Mouse (Mus musculus) heart, adult 18-20 months (tissue): ENCODE measurements around the gene Ankrd33. TPM values are rescaled to one million over a fixed set of nuclear protein-coding genes. Genes with fewer than 3 reads are reported as not detected.

ENCODE experiments used
- DNase-seq, 2 experiments: peaks; one replicate each; pipeline ENCODE4 v3.0.0; 2021 to 2022; ENCODE audit warnings: mixed read lengths in 1 of 2
- total RNA-seq, 2 experiments: library from RNA; stranded (reverse); gene quantifications; 2 replicates each; pipeline ENCODE4 v1.2.3; 2021

The Ankrd33 gene
- total RNA-seq, 2 experiments from 2014 or later, result not detected

GRCm38 (mm10) chr15:101147115-101147909 lies 31.8 kb downstream of the Ankrd33 start:
- no peak for DNase-seq

DNA sequence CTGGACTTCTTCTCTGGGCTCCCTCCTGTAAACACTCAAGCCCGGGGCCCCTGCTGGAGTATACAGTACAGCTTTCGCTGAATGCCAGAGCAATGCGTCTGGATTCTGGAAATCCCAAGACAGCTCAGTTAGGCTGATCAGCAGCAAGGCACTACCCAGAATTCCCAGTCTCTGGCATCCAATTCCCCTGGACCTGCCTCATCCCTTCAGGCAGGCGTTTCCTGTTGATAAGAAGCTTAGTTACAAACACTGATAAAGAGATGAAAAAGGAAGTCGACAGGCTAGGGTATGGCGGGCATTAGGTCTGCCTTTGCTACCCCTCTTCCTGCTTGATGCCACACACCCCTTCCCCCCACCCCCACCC lies 32.3 kb downstream of the Ankrd33 start:
- peak; percentile 63 to 73 for DNase-seq

DNA sequence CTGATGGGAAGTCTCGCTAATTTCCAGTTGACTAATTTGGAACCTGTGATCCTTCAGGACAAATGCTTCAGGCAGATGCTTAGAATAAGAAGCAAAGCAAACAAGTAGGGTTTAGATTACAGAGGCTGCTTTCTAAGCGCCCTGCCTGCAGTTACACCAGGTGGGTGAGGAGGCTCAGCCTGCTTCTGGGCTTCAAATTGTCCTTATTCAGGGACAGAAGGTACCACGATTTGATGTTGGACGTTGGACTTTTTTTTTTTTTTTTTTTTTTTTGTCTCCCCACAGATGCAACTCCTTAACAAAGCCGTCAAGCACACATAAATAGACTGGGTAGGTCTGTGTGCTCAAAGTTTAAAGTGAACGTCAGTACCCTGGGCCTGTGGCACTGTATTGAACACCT lies 33.0 kb downstream of the Ankrd33 start:
- DNase-seq, result no peak

- no peak for DNase-seq
These were observed 36.1 kb downstream of the Ankrd33 start for GRCm38 (mm10) chr15:101151409-101152261.

GRCm38 (mm10) chr15:101154700-101155616 lies 39.4 kb downstream of the Ankrd33 start:
- no peak for DNase-seq

GRCm38 (mm10) chr15:101160128-101160527 lies 44.6 kb downstream of the Ankrd33 start:
- no peak for DNase-seq

GRCm38 (mm10) chr15:101160591-101160990 lies 45.0 kb downstream of the Ankrd33 start:
- no peak for DNase-seq

DNA sequence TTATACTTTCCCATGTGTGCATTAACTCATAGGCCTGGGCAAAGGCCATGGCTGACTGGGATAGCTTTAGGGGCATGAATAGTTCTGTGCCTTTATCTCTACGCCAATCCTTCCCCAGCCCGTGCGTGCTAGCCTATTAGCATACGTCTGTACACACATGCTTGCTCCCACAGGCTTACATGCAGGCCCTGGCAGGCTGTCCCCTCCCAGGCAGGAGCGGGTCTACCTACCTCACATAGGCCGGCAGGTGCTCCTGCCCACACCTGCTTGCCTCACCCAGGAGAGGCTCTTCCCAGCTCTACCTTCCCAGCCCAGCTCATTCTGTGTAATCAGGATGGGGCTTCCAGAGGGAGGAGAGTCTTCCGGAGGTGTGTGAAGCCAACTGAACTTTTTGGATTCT lies 46.0 kb downstream of the Ankrd33 start:
- no peak for DNase-seq

DNA sequence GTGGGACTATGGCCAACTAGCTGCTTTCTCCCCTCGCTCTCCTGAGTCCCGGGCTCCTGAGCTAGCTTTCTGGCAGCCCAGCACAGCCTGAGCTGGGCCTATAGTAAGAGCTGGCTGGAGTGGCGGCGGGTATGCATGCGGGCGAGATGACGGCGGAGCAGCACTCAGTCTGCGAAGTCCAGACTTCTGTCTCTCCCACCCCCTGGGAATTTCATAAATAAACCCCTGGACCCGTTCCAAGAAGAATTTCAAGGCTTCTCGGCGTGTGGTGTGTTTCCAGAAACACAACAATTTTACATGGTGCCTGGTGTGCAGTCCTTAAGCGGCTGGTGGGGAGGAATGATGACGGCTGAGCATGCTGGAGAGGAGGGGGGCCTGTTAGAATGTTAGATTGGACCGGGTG lies 47.5 kb downstream of the Ankrd33 start:
- no peak for DNase-seq

GRCm38 (mm10) chr15:101163854-101164253 lies 48.3 kb downstream of the Ankrd33 start:
- no peak for DNase-seq

GRCm38 (mm10) chr15:101164291-101164690 lies 48.7 kb downstream of the Ankrd33 start:
- no peak for DNase-seq

DNA sequence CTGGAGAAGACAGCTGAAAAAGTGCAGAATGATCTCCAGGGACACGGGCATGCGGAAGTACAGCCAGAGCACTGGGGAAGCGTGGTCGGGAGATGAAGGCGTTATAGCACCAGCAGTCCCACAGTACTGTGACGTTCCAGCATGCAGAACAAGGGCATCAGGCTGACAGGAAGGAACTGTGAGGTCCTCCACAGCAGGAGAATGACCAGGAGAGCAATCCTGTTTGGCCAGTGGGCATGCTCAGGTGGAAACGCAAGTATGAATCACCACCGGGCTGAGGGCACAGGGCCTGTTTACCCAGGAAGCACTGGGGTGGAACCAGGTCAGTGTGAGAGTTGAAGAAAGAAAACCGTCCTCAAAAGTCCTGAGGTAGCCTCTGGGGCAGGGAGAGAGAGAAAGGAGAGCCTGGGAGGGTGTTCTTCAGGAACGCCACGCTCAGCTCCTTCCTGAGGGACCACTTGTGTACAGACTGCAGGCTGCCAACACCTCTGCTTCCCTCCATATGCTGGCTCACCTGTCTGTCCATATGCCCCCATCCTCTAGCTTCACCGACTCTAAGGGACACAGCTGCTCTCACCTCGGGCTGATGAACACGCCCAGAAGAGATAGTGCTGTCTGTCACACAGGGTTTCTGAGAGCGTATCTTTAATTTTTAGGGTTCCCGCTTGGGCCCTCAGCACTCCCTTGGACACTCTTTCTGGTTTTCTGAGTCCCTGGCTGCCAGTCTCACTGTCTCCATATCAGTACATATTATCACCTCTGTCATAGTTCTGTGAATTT lies 50.3 kb downstream of the Ankrd33 start:
- DNase-seq, result no peak

- DNase-seq, result no peak
These were observed 52.0 kb downstream of the Ankrd33 start for GRCm38 (mm10) chr15:101167553-101167952.

Other genes with a start within 250 kb of the Ankrd33 start
- not detected for gene Scn8a, start 245.9 kb upstream of the Ankrd33 start, total RNA-seq
- not detected for gene Gm47841, start 68.4 kb upstream of the Ankrd33 start, total RNA-seq
- gene Fignl2, start 37.2 kb upstream of the Ankrd33 start, total RNA-seq, result 1 to 10 TPM; 1.1 to 1.2 TPM
- 10 to 100 TPM; 26.5 to 27.9 TPM for gene Acvrl1, start 12.8 kb downstream of the Ankrd33 start, total RNA-seq
- 10 to 100 TPM in 1 of 2 experiments, 1 to 10 TPM in 1; 9.8 to 10.3 TPM for gene Acvr1b, start 58.3 kb downstream of the Ankrd33 start, total RNA-seq
- 1 to 10 TPM; 8.7 to 9.7 TPM for gene Grasp, start 108.4 kb downstream of the Ankrd33 start, total RNA-seq
- 10 to 100 TPM in 1 of 2 experiments, 1 to 10 TPM in 1; 7.7 to 10.5 TPM for gene Nr4a1, start 138.5 kb downstream of the Ankrd33 start, total RNA-seq
- gene Atg101, start 168.5 kb downstream of the Ankrd33 start, total RNA-seq, result 10 to 100 TPM; 20.0 to 21.3 TPM
- gene 6030408B16Rik, start 177.5 kb downstream of the Ankrd33 start, total RNA-seq, result 1 to 10 TPM in 1 of 2 experiments, under 1 TPM in 1; 0.69 to 1.1 TPM